Mouse (Mus musculus) hindbrain, embryonic 12.5 days (tissue): Measurements from ENCODE around the gene Olfr353. TPM values are rescaled to one million over a fixed set of nuclear protein-coding genes. Genes with fewer than 3 reads are reported as not detected.

Experiments used
- ATAC-seq: fragments of 200-750 bp; cut with Nextera tagmentation; 2 replicates; pipeline ENCODE4 v1.8.0; 2017; ENCODE audit warnings: moderate TSS enrichment; ENCODE audit not compliant: low FRiP score
- H3K27ac ChIP-seq: fragments of 300-500 bp; sonication (generic); 2 replicates; pipeline ENCODE4 v1.5.1; 2016; ENCODE audit warnings: mild to moderate bottlenecking
- H3K27me3 ChIP-seq: fragments of 300-500 bp; sonication (generic); 2 replicates; pipeline ENCODE4 v1.6.1; 2016; ENCODE audit warnings: mild to moderate bottlenecking
- H3K36me3 ChIP-seq: fragments of 300-500 bp; sonication (generic); 2 replicates; pipeline ENCODE4 v1.6.1; 2016; ENCODE audit warnings: mild to moderate bottlenecking
- H3K4me1 ChIP-seq: fragments of 300-500 bp; sonication (generic); 2 replicates; pipeline ENCODE4 v1.6.1; 2016
- H3K4me2 ChIP-seq: fragments of 300-500 bp; sonication (generic); replicated peaks from 2 replicates; pipeline ENCODE4 v1.6.1; 2016; ENCODE audit warnings: mild to moderate bottlenecking
- H3K4me3 ChIP-seq: fragments of 300-500 bp; sonication (generic); 2 replicates; pipeline ENCODE4 v1.5.1; 2016; ENCODE audit warnings: mild to moderate bottlenecking
- H3K9ac ChIP-seq: fragments of 300-500 bp; sonication (generic); 2 replicates; pipeline ENCODE4 v1.6.1; 2016; ENCODE audit warnings: mild to moderate bottlenecking, moderate library complexity
- H3K9me3 ChIP-seq: fragments of 300-500 bp; sonication (generic); replicated peaks from 2 replicates; pipeline ENCODE4 v1.6.1; 2016; ENCODE audit warnings: mild to moderate bottlenecking
- WGBS: fragments of 180-500 bp; shearing (Covaris S2); methylation state at CpG from one replicate; pipeline ENCODE4 v1.1.7; 2016; 5-methylcytosine and 5-hydroxymethylcytosine counted together
- polyA plus RNA-seq: library from polyadenylated mRNA; unstranded; fragments of >200 nt; fragmentation: Nextera tagmentation; extraction: Ambion mirVana; gene quantifications from 2 replicates; pipeline ENCODE4 v1.2.1, GENCODE M21; 2016

Olfr353 gene
- not detected in 2 replicates for polyA plus RNA-seq

DNA sequence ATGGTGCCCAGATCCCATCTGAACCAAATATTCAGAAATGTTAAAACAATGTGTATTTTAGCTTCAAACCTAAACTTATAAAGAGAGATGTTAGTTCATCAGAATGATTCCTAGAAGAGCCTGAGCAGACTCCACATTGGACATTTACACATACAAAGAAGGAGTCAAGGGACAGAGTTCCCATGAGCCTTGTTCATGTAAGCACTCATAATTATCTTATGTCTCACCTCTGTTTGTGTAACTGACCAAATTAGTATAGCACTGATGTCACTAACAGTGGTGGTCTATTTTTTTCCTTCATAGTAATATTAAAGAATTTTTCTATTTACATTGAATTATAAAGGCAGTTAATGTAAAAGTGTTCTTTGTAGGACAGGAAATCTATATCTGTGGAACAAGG, at the start of gene Olfr353:
TSS of gene Olfr353 (minus strand) at position 101 of the 400 bp plus-strand sequence.
- no peak within 1 kb of the TSS for H3K27ac ChIP-seq
- H3K4me1 ChIP-seq, result no peaks in the 10 kb centered on the region
- H3K9ac ChIP-seq, result no peak within 1 kb of the TSS
- H3K36me3 ChIP-seq, result no peaks in the 10 kb centered on the region
- no peak within 1 kb of the TSS for H3K4me3 ChIP-seq
- H3K9me3 ChIP-seq, result peaks cover 17% of the 10 kb centered on the region; the same call in 1 of the 2 replicates
- no peak for ATAC-seq
- no peak within 1 kb of the TSS for H3K4me2 ChIP-seq
- H3K27me3 ChIP-seq, result no peaks in the 10 kb centered on the region

DNA sequence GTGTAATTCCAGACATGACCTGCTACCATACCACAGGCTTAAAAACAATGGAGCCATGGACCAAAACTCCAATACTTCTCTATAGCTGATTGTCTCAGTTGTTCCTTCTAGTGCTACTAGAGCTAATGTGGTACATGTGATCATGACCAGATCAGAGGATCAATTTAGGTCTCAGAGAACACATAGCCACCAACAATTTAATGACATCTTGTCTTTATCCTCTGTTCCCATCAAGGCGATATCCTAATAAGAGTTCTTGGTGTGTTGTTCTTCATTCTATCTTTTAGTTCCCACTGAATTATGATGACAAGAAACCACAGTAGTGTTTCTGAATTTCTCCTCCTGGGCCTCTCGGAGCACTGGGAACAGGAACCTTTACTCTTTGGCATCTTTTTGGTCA, 44.1 kb upstream of the Olfr353 start, which contains the start of gene Olfr356:
TSS of gene Olfr356 (plus strand) at position 301 of the 400 bp plus-strand sequence.
- Histone ChIP-seq H3K9me3 (peaks cover 26% of the 10 kb centered on the region; the same call in 1 of the 2 replicates), H3K36me3 (no peaks in the 10 kb centered on the region), H3K4me1 (no peaks in the 10 kb centered on the region), H3K9ac (no peak within 1 kb of the TSS), H3K4me2 (no peak within 1 kb of the TSS), H3K27ac (no peak within 1 kb of the TSS), H3K27me3 (no peaks in the 10 kb centered on the region), H3K4me3 (no peak within 1 kb of the TSS)
- 84% methylated on average over 2 of the region's 2 CpGs for WGBS
- ATAC-seq, result no peak

DNA sequence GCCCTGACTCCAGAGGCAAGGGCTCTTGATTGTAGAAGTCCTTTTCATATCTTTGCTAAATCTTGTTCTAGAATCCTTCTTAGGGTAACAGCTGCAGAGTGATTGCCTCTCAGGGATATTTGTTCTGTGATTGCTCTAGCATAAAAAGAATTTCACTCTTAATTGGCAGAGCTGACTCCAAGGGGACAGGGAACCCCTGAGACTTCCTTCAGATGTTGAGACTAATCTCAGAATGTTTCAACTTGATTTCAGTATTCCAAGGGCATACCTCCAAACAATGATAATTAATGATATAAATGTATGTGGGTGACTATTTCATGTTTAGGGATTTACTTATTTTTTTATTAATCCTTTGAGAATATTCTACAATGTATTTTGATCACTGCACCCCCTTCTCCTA, 36.1 kb upstream of the Olfr353 start, which contains the start of gene Olfr355:
TSS of gene Olfr355 (minus strand) at position 101 of the 400 bp plus-strand sequence.
- peaks cover 10% of the 10 kb centered on the region; the same call in 1 of the 2 replicates for H3K9me3 ChIP-seq
- H3K36me3 ChIP-seq, result no peaks in the 10 kb centered on the region
- no peak within 1 kb of the TSS for H3K27ac ChIP-seq
- H3K9ac ChIP-seq, result no peak within 1 kb of the TSS
- H3K4me3 ChIP-seq, result no peak within 1 kb of the TSS
- H3K4me2 ChIP-seq, result no peak within 1 kb of the TSS
- no peaks in the 10 kb centered on the region for H3K27me3 ChIP-seq
- ATAC-seq, result no peak
- no peaks in the 10 kb centered on the region for H3K4me1 ChIP-seq

DNA sequence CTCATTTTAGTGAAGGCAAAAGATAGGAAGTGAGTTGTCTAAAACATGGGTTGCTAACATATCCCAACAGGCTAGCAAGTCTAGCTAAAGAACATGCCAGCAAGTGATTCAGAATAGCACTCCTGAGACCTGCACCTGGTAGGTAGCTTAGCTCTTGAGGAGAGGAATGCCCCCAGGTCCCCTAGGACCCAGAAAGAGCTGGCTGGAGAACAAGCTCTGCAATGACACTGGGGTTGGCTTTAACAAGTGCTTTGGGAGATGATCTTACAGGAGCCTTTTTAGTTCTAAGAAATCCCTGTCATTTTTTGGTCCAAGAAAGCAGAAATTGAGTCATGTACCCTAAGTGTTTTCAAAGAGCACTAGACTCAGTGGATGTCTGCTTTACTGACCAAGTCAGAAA, 12.6 kb upstream of the Olfr353 start, which contains the start of gene Olfr354:
TSS of gene Olfr354 (plus strand) at position 301 of the 400 bp plus-strand sequence.
- Histone ChIP-seq H3K4me2 (no peak within 1 kb of the TSS), H3K27me3 (no peaks in the 10 kb centered on the region), H3K36me3 (no peaks in the 10 kb centered on the region), H3K4me1 (no peaks in the 10 kb centered on the region), H3K4me3 (no peak within 1 kb of the TSS), H3K9ac (no peak within 1 kb of the TSS), H3K9me3 (peaks cover 18% of the 10 kb centered on the region), H3K27ac (no peak within 1 kb of the TSS)
- no peak for ATAC-seq

DNA sequence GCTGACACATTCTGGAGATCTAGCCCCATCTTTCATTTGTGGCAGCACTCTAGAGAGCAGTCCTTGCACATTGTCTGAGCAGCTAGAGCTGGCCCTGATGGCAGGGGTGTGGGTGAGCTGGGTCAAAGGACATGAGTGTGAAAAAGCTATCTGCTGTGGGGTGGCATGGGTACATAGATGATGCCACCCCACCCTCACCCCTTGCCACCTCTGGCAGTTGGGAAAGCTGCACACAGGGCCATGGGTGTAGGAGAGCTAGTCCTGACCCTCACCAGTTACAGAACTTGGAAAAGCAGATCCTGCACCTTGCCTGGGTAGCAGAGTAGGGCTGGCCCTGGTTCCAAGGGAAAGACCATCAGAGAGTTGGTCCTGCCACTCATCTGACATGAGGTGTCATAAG, 4.4 kb upstream of the Olfr353 start:
- H3K27ac ChIP-seq, result no peak overlapping the region
- no peak overlapping the region for H3K9ac ChIP-seq
- peaks cover 24% of the 10 kb centered on the region for H3K9me3 ChIP-seq
- no peak overlapping the region for H3K4me2 ChIP-seq
- ATAC-seq, result no peak
- H3K36me3 ChIP-seq, result no peaks in the 10 kb centered on the region
- H3K4me1 ChIP-seq, result no peaks in the 10 kb centered on the region
- H3K27me3 ChIP-seq, result no peaks in the 10 kb centered on the region
- H3K4me3 ChIP-seq, result no peak overlapping the region

DNA sequence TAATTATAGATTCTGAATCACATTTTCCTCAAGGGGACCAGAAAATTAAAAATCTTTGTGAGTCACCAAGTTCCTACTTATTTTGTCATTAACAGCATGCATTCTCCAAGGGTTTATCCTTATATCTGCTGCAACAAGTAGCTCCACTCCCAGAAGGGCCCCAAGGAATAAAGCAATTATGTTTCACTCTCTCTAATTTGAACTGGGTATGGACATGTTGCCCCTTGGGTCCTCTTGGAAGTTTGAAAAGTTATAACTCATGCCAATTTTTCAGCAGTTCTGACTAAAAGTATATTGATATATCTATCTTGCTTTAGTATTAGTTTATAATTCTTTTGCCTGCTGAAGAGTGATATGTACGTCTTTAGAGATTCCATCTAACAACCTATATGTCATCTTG, 24.6 kb downstream of the Olfr353 start, which contains the start of gene Olfr352:
TSS of gene Olfr352 (plus strand) at position 301 of the 400 bp plus-strand sequence.
- Histone ChIP-seq H3K9ac (no peak within 1 kb of the TSS), H3K27ac (no peak within 1 kb of the TSS), H3K27me3 (no peaks in the 10 kb centered on the region), H3K36me3 (no peaks in the 10 kb centered on the region), H3K4me2 (no peak within 1 kb of the TSS), H3K4me1 (no peaks in the 10 kb centered on the region), H3K4me3 (no peak within 1 kb of the TSS), H3K9me3 (peaks cover 19% of the 10 kb centered on the region)
- no peak for ATAC-seq
- 85% methylated on average over 1 of the region's 1 CpGs for WGBS

DNA sequence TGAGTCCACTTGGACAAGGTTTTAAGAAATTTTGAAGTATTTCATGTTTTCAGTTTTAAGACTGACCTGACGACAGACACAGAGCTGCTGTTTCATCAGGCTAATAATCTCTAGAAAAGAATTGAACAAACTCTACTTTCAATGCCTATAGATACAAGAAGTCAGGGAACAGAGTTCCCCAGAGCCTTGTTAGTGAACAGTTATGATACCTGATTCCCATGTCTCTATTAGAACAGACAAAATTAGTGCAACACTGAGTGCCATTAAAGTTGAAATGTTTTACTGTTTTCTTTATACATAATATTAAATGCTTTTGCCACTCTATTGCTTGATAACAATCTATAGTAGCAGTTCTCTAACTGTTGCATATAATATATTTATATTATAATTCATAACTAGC, 30.2 kb downstream of the Olfr353 start, which contains the start of gene Olfr351:
TSS of gene Olfr351 (minus strand) at position 101 of the 400 bp plus-strand sequence.
- H3K4me2 ChIP-seq, result no peak within 1 kb of the TSS
- ATAC-seq, result no peak
- no peaks in the 10 kb centered on the region for H3K27me3 ChIP-seq
- WGBS, result 91% methylated on average over 1 of the region's 1 CpGs
- no peak within 1 kb of the TSS for H3K9ac ChIP-seq
- H3K27ac ChIP-seq, result no peak within 1 kb of the TSS
- no peaks in the 10 kb centered on the region for H3K4me1 ChIP-seq
- peaks cover 20% of the 10 kb centered on the region for H3K9me3 ChIP-seq
- no peaks in the 10 kb centered on the region for H3K36me3 ChIP-seq
- H3K4me3 ChIP-seq, result no peak within 1 kb of the TSS

DNA sequence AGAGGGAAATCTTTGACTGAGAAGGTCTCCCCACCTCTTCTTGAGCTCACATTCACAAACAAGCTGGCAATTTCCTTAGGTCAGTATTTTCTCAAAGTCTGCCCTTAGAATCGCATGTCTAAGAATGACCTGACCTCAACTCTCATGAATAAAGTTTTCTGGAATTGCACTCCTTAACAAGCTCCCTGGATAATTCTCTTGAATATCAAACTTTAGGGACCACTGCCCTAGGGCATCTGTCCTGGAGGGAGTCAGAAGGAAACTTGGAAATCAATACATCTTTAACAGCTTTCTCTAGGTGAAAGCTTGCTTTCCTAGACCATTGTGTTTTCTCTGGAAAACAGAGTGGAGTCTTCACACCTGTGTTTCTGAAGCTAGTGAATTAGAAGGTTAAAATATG, 46.7 kb downstream of the Olfr353 start, which contains the start of gene Olfr350:
TSS of gene Olfr350 (plus strand) at position 301 of the 400 bp plus-strand sequence.
- no peaks in the 10 kb centered on the region for H3K4me1 ChIP-seq
- peaks cover 10% of the 10 kb centered on the region for H3K9me3 ChIP-seq
- no peak for ATAC-seq
- no peaks in the 10 kb centered on the region for H3K27me3 ChIP-seq
- no peaks in the 10 kb centered on the region for H3K36me3 ChIP-seq
- H3K4me2 ChIP-seq, result no peak within 1 kb of the TSS
- H3K4me3 ChIP-seq, result no peak within 1 kb of the TSS
- no peak within 1 kb of the TSS for H3K9ac ChIP-seq
- no peak within 1 kb of the TSS for H3K27ac ChIP-seq
- WGBS, result 81% methylated on average over 1 of the region's 1 CpGs

Other genes starting within 250 kb of the Olfr353 start
- not detected in 2 replicates for gene Olfr346, start 207.1 kb downstream of the Olfr353 start, polyA plus RNA-seq
- gene Olfr347, start 161.0 kb downstream of the Olfr353 start, polyA plus RNA-seq, result not detected in 2 replicates
- not detected in 2 replicates for gene Olfr348, start 108.7 kb downstream of the Olfr353 start, polyA plus RNA-seq
- not detected in 2 replicates for gene Olfr50, start 102.4 kb downstream of the Olfr353 start, polyA plus RNA-seq
- gene Olfr3, start 75.9 kb downstream of the Olfr353 start, polyA plus RNA-seq, result not detected in 2 replicates
- gene Olfr350, start 46.6 kb downstream of the Olfr353 start, polyA plus RNA-seq, result not detected in 2 replicates
- gene Olfr351, start 30.3 kb downstream of the Olfr353 start, polyA plus RNA-seq, result not detected in 2 replicates
- not detected in 2 replicates for gene Olfr352, start 24.5 kb downstream of the Olfr353 start, polyA plus RNA-seq
- gene Olfr354, start 12.7 kb upstream of the Olfr353 start, polyA plus RNA-seq, result not detected in 2 replicates
- gene Olfr355, start 36.0 kb upstream of the Olfr353 start, polyA plus RNA-seq, result not detected in 2 replicates
- gene Olfr356, start 44.2 kb upstream of the Olfr353 start, polyA plus RNA-seq, result not detected in 2 replicates
- not detected in 2 replicates for gene Olfr357, start 100.9 kb upstream of the Olfr353 start, polyA plus RNA-seq
- not detected in 2 replicates for gene Olfr358, start 116.4 kb upstream of the Olfr353 start, polyA plus RNA-seq
- gene Olfr360, start 172.8 kb upstream of the Olfr353 start, polyA plus RNA-seq, result not detected in 2 replicates
- not detected in 2 replicates for gene Olfr361, start 196.4 kb upstream of the Olfr353 start, polyA plus RNA-seq
- gene Olfr362, start 225.0 kb upstream of the Olfr353 start, polyA plus RNA-seq, result not detected in 2 replicates
- gene Olfr364-ps1, start 246.4 kb upstream of the Olfr353 start, polyA plus RNA-seq, result not detected in 2 replicates